Mouse (Mus musculus) myocyte (in vitro differentiated cells): ENCODE results near the gene Focad.

Source experiments
- CEBPB ChIP-seq: IDR thresholded peaks from 2 replicates; pipeline ENCODE4 v1.6.1; 2011; ENCODE audit warnings: mild to moderate bottlenecking, moderate library complexity; ENCODE audit not compliant: poor library complexity, insufficient read depth, severe bottlenecking
- E2F4 ChIP-seq: IDR thresholded peaks from one replicate; pipeline ENCODE4 v1.6.1; 2011; ENCODE audit warnings: mild to moderate bottlenecking, control low read depth, moderate library complexity; ENCODE audit not compliant: insufficient read depth
- MAX ChIP-seq: IDR thresholded peaks from one replicate; pipeline ENCODE4 v1.6.1; 2011; ENCODE audit warnings: low read depth, mild to moderate bottlenecking, control low read depth
- MYOD1 ChIP-seq, 3 experiments: IDR thresholded peaks; one replicate each; pipeline ENCODE4 v1.6.1; 2011; ENCODE audit warnings: control low read depth in 2 of 3, low read depth in 2 of 3, mild to moderate bottlenecking in 2 of 3, moderate library complexity in 1 of 3; ENCODE audit not compliant: insufficient read length in 2 of 3, control insufficient read depth in 1 of 3
- MYOG ChIP-seq, 3 experiments: IDR thresholded peaks; one replicate each; pipeline ENCODE4 v1.6.1; 2011; ENCODE audit warnings: control low read depth in 2 of 3, low read depth in 2 of 3, mild to moderate bottlenecking in 2 of 3; ENCODE audit not compliant: insufficient read length in 2 of 3, control insufficient read depth in 1 of 3, insufficient read depth in 1 of 3
- POLR2A ChIP-seq: IDR thresholded peaks from one replicate; pipeline ENCODE4 v1.6.1; 2011; ENCODE audit warnings: low read depth, mild to moderate bottlenecking, control low read depth, moderate library complexity; ENCODE audit not compliant: insufficient read length
- POLR2AphosphoS2 ChIP-seq: IDR thresholded peaks from one replicate; pipeline ENCODE4 v1.6.1; 2011; ENCODE audit warnings: low read depth, control low read depth; ENCODE audit not compliant: insufficient read length
- REST ChIP-seq: IDR thresholded peaks from one replicate; pipeline ENCODE4 v1.6.1; 2011; ENCODE audit warnings: mild to moderate bottlenecking, control low read depth, moderate library complexity; ENCODE audit not compliant: insufficient read depth, insufficient read length
- SRF ChIP-seq: IDR thresholded peaks from one replicate; pipeline ENCODE4 v1.6.1; 2011; ENCODE audit warnings: low read depth; ENCODE audit not compliant: control insufficient read depth, insufficient read length
- TCF12 ChIP-seq: IDR thresholded peaks from one replicate; pipeline ENCODE4 v1.6.1; 2011; ENCODE audit warnings: mild to moderate bottlenecking, control low read depth; ENCODE audit not compliant: poor library complexity, insufficient read depth, severe bottlenecking

DNA sequence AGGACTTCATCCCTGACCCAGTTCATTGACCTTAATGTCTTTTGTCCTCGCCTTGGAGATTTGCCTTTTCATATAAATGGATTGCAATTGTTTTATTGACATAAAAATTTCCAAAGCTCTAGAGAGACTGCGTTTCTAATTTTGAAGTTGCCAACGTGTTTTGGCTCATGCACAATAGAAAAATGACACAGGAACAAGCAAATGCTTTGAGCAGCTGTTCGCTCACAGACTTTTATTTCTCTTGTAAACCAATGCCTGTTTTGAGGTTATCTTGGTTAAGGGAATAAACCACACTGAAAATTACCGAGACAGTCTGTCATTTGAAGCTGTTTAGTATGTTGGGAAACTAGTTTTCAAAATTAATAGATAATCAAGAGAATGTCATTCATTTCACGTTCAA, 89.9 kb downstream of the Focad start:
- TF ChIP-seq MYOG (IDR thresholded peaks at IDR 0.05; ENCODE audit: control insufficient read depth in 1 of 3, insufficient read depth in 1 of 3, insufficient read length in 2 of 3, low read depth in 2 of 3) (peak in 1 of 3 experiments; percentile 96), TCF12 (peak; percentile 82), POLR2AphosphoS2 (no peak), CEBPB (no peak), POLR2A (no peak), MAX (no peak), E2F4 (no peak), REST (no peak), MYOD1 (IDR thresholded peaks at IDR 0.05; ENCODE audit: control insufficient read depth in 1 of 3, insufficient read length in 2 of 3, low read depth in 2 of 3) (peak; percentile 55 to 73 (median 56)), SRF (no peak)
